Mouse (Mus musculus) olfactory bulb, adult 2 months (tissue): ENCODE data around the gene Pold2. TPM values are rescaled to one million over a fixed set of nuclear protein-coding genes. Genes with fewer than 3 reads are reported as not detected.
A peak's percentile ranks its signal among the peaks of the same experiment; 100 is the strongest.
"Not testable (repeated sequence)": the region's sequence is repeated elsewhere in the genome, so short reads cannot be mapped to it uniquely, and the experiment has no call there.

Experiments
- H3K27ac ChIP-seq: fragments of 200-500 bp; 2 replicates; pipeline ENCODE4 v1.5.1; 2012; ENCODE audit warnings: low read depth, low read length; ENCODE audit not compliant: insufficient read depth
- H3K4me1 ChIP-seq: fragments of 200-500 bp; 2 replicates; pipeline ENCODE4 v1.6.1; 2012; ENCODE audit warnings: low read length; ENCODE audit not compliant: control insufficient read depth, insufficient read depth
- H3K4me3 ChIP-seq: fragments of 200-500 bp; 2 replicates; pipeline ENCODE4 v1.5.1; 2012; ENCODE audit warnings: mild to moderate bottlenecking, low read depth, low read length, moderate library complexity; ENCODE audit not compliant: insufficient read depth
- CTCF ChIP-seq: fragments of 200-500 bp; IDR thresholded peaks from 2 replicates; pipeline ENCODE4 v1.5.1; 2012; ENCODE audit warnings: low read depth, mild to moderate bottlenecking, low read length, moderate library complexity; ENCODE audit not compliant: insufficient read depth
- POLR2A ChIP-seq: fragments of 200-500 bp; IDR thresholded peaks from 2 replicates; pipeline ENCODE4 v1.6.1; 2012; ENCODE audit warnings: mild to moderate bottlenecking, low read depth, low read length, moderate library complexity; ENCODE audit not compliant: insufficient read depth
- WGBS: fragments of 180-500 bp; shearing (Covaris S2); methylation state at CpG from one replicate; pipeline ENCODE4 v1.1.7; 2018; 5-methylcytosine and 5-hydroxymethylcytosine counted together
- polyA plus RNA-seq: library from polyadenylated mRNA; stranded (reverse); fragments of >200 nt; gene quantifications from 2 replicates; pipeline ENCODE4 v1.2.4, GENCODE M21; 2012; ENCODE audit warnings: low replicate concordance; ENCODE audit not compliant: missing spikeins, insufficient read depth, insufficient read length

Gene Pold2
- polyA plus RNA-seq, 1 experiment: not detected

GRCm38 (mm10) chr11:5901950-5902349 is 23.9 kb upstream of the Pold2 start:
- TF ChIP-seq POLR2A: peak; percentile 67
- no peak for TF ChIP-seq CTCF
- peak overlapping the region; percentile 43 for H3K4me3 ChIP-seq
- 1% methylated on average over 32 of the region's 32 CpGs for WGBS
- H3K27ac ChIP-seq: peak overlapping the region; percentile 45; the same call in 1 of the 2 replicates
- H3K4me1 ChIP-seq: peaks cover 41% of the 10 kb centered on the region

- Histone ChIP-seq H3K4me1 (peaks cover 37% of the 10 kb centered on the region), H3K4me3 (peak overlapping the region; percentile 43), H3K27ac (no peak overlapping the region)
- 33% methylated on average over 3 of the region's 3 CpGs for WGBS
- TF ChIP-seq POLR2A: no peak
- TF ChIP-seq CTCF: no peak
These were observed 23.2 kb upstream of the Pold2 start for GRCm38 (mm10) chr11:5901320-5901719.

GRCm38 (mm10) chr11:5899286-5899685 is 21.2 kb upstream of the Pold2 start:
- TF ChIP-seq POLR2A (no peak), CTCF (no peak)
- H3K4me1 ChIP-seq: peaks cover 30% of the 10 kb centered on the region
- 97% methylated on average over 10 of the region's 10 CpGs for WGBS
- H3K4me3 ChIP-seq: no peak overlapping the region
- H3K27ac ChIP-seq: no peak overlapping the region

GRCm38 (mm10) chr11:5898531-5898930 is 20.4 kb upstream of the Pold2 start, which contains the start of gene Myl7:
Gene Myl7, minus strand, starts transcription at chr11:5898782.
- WGBS: 82% methylated on average over 5 of the region's 5 CpGs
- H3K27ac ChIP-seq: no peak within 1 kb of the TSS
- peaks cover 28% of the 10 kb centered on the region for H3K4me1 ChIP-seq
- no peak for TF ChIP-seq POLR2A
- no peak for TF ChIP-seq CTCF
- no peak within 1 kb of the TSS for H3K4me3 ChIP-seq

- peaks cover 24% of the 10 kb centered on the region for H3K4me1 ChIP-seq
- no peak overlapping the region for H3K4me3 ChIP-seq
- H3K27ac ChIP-seq: no peak overlapping the region
- 48% methylated on average over 10 of the region's 10 CpGs for WGBS
- TF ChIP-seq POLR2A (no peak), CTCF (no peak)
These were observed 19.7 kb upstream of the Pold2 start for GRCm38 (mm10) chr11:5897839-5898238.

GRCm38 (mm10) chr11:5897230-5897629 is 19.1 kb upstream of the Pold2 start:
- no peak overlapping the region for H3K27ac ChIP-seq
- WGBS: 31% methylated on average over 16 of the region's 16 CpGs
- no peak overlapping the region for H3K4me3 ChIP-seq
- no peak for TF ChIP-seq POLR2A
- TF ChIP-seq CTCF: no peak
- H3K4me1 ChIP-seq: peaks cover 19% of the 10 kb centered on the region

- H3K27ac ChIP-seq: no peak overlapping the region
- H3K4me3 ChIP-seq: no peak overlapping the region
- H3K4me1 ChIP-seq: 0 out of 2 replicates have a peak, but pooled peaks cover 4% of the 10 kb centered on the region
- WGBS: 87% methylated on average over 6 of the region's 6 CpGs
- TF ChIP-seq POLR2A (no peak), CTCF (no peak)
These were observed 15.7 kb upstream of the Pold2 start for GRCm38 (mm10) chr11:5893807-5894206.

GRCm38 (mm10) chr11:5892810-5893368 is 14.8 kb upstream of the Pold2 start:
- H3K27ac ChIP-seq: no peak overlapping the region
- H3K4me3 ChIP-seq: no peak overlapping the region
- WGBS: 87% methylated on average over 4 of the region's 4 CpGs
- H3K4me1 ChIP-seq: 0 out of 2 replicates have a peak, but pooled peaks cover 4% of the 10 kb centered on the region
- TF ChIP-seq POLR2A (no peak), CTCF (no peak)

GRCm38 (mm10) chr11:5892151-5892591 is 14.1 kb upstream of the Pold2 start:
- WGBS: 72% methylated on average over 8 of the region's 8 CpGs

GRCm38 (mm10) chr11:5888563-5888962 is 10.5 kb upstream of the Pold2 start:
- H3K4me1 ChIP-seq, H3K27ac ChIP-seq, H3K4me3 ChIP-seq: not testable (repeated sequence)
- 85% methylated on average over 5 of the region's 5 CpGs for WGBS

More at GRCm38 (mm10) chr11:5892151-5892591, 14.1 kb upstream of the Pold2 start:
- Histone ChIP-seq H3K4me3 (no peak overlapping the region), H3K27ac (no peak overlapping the region), H3K4me1 (no peaks in the 10 kb centered on the region)
- TF ChIP-seq CTCF: no peak
- no peak for TF ChIP-seq POLR2A
